Mouse (Mus musculus): Measurements from ENCODE around the gene Gnb3. TPM values are rescaled to one million over a fixed set of nuclear protein-coding genes. Genes with fewer than 3 reads are reported as not detected.
A peak's percentile ranks its signal among the peaks of the same experiment; 100 is the strongest.
"Not testable (repeated sequence)": the region's sequence is repeated elsewhere in the genome, so short reads cannot be mapped to it uniquely, and the experiment has no call there.

Gnb3 gene
- polyA plus RNA-seq, 2 experiments: 0.03 to 0.23 TPM

DNA sequence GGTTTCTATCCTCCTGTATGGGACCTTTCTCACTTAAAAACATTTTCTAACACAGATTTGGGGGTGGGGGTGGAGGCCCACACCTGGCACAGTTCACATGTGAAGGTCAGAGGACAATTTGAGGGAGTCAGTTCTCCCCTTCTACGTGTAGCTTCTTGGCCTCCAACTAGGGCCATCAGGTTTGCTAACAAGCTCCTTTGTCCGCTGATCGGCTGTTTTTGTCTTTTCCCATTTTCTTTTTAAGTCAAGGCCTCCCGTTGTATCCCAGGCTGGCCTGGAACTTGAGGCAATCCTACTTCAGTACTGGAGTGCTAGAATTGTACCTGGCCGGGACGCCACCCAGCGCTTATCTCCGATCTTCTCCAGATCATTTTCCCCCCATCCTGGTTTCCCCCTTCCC lies 8.4 kb downstream of the Gnb3 start:
- DNase-seq (ENCODE audit: low read depth in 3 of 3, low spot score in 3 of 3): no peak
- H3K27ac ChIP-seq: no peak overlapping the region
- H3K9me3 ChIP-seq (ENCODE audit: control insufficient read depth, low read length): no peaks in the 10 kb centered on the region
- peaks cover 6 to 9% of the 10 kb centered on the region in 2 experiments; a peak in 3 of 4 replicates for H3K4me1 ChIP-seq (replicated peaks; ENCODE audit: control insufficient read depth in 2 of 2, insufficient read depth in 2 of 2, low read length in 1 of 2)
- H3K4me2 ChIP-seq (ENCODE audit: low read depth): peak overlapping the region; percentile 82
- no peak overlapping the region; the same call in 1 of the 2 replicates for H3K9ac ChIP-seq (replicated peaks)
- TF ChIP-seq CTCF (IDR thresholded peaks at IDR 0.05; ENCODE audit: low read depth) (no peak), EP300 (IDR thresholded peaks at IDR 0.05; ENCODE audit: low read depth) (no peak)
- WGBS (ENCODE audit: insufficient replicate concordance): 89% methylated on average over 8 of the region's 8 CpGs
- no peak for ATAC-seq (ENCODE audit: insufficient read depth)
- peaks cover 37% of the 10 kb centered on the region for H3K36me3 ChIP-seq (replicated peaks; ENCODE audit: control insufficient read depth, insufficient read depth, low read depth)
- peak overlapping the region in 1 of 2 experiments; percentile 81; a peak in 2 of 4 replicates for H3K4me3 ChIP-seq (ENCODE audit: insufficient read depth in 1 of 2, low read depth in 2 of 2, low read length in 2 of 2)
- H3K27me3 ChIP-seq (ENCODE audit: control insufficient read depth, insufficient read depth, low read length): no peaks in the 10 kb centered on the region

DNA sequence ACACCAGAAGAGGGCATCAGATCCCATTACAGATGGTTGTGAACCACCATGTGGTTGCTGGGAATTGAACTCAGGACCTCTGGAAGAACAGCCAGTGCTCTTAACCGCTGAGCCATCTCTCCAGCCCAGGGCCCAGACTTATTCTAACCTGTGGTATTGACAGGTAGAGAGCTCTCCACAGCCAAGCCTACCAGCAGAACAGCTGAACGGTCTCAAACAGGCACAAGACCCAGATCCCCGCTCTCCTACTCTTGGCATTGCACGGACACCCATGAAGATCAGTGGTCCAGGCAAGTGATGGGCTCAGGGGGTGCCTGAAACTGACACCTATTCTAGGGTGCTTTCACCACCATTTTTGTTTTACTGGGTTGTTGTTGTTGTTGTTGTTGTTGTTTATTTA lies 8.9 kb downstream of the Gnb3 start:
- not testable (repeated sequence) for H3K4me1 ChIP-seq (replicated peaks; ENCODE audit: control insufficient read depth in 2 of 2, insufficient read depth in 2 of 2, low read length in 1 of 2); DNase-seq (ENCODE audit: low read depth in 3 of 3, low spot score in 3 of 3); H3K27ac ChIP-seq; ATAC-seq (ENCODE audit: insufficient read depth); H3K27me3 ChIP-seq (ENCODE audit: control insufficient read depth, insufficient read depth, low read length); H3K9me3 ChIP-seq (ENCODE audit: control insufficient read depth, low read length)
- Histone ChIP-seq H3K4me2 (ENCODE audit: low read depth) (peak overlapping the region; percentile 82), H3K36me3 (replicated peaks; ENCODE audit: control insufficient read depth, insufficient read depth, low read depth) (peaks cover 37% of the 10 kb centered on the region), H3K9ac (replicated peaks) (peak overlapping the region; percentile 93), H3K4me3 (ENCODE audit: insufficient read depth in 1 of 2, low read depth in 2 of 2, low read length in 2 of 2) (peak overlapping the region; percentile 53 to 81)
- WGBS (ENCODE audit: insufficient replicate concordance): 87% methylated on average over 4 of the region's 4 CpGs

DNA sequence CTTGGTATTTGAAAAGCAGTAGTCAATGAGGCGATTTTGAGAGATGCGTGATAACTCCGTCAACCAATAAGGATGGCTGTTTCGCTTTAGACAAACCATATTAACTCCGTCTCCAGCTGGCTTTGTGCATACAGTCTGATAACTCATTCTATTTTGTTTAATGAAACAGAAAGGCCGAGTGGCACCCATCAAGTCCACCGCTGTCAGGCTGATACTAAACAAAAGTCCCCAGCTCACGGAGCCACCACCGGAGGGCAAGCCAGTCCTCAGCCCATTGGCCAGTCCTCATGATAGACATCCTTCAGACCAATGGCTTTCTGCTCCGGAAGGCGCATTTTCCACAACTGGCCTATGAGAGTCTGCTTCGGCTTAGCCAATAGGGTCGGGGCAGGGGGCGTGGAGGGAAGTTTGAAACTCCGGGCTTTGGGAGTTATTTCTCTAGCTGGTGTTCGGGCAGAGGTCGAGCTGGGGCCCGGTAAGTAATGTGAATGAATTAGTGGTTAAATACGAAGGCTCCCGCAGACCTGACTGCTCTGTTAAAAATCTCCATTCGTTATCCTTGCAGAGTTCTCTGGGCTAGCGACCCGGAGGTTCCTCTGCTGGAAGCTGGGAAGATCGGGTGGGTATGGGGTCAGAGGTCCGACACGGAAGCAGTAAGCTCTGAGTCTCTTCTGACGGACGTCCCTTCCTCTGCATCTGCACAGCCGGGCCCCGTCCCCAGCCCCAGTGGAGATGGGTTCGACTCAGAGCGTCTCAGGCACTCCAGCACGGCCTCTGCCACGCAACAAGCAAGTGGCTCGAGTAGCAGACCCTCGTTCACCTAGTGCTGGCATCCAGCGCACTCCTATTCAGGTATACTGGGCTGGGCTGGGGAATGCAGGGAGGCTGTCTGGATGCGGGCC lies 10.0 kb downstream of the Gnb3 start:
- Histone ChIP-seq H3K9ac (replicated peaks) (peak overlapping the region; percentile 93), H3K27me3 (ENCODE audit: control insufficient read depth, insufficient read depth, low read length) (no peaks in the 10 kb centered on the region), H3K36me3 (replicated peaks; ENCODE audit: control insufficient read depth, insufficient read depth, low read depth) (peaks cover 40% of the 10 kb centered on the region), H3K27ac (peak overlapping the region; percentile 84), H3K9me3 (ENCODE audit: control insufficient read depth, low read length) (no peaks in the 10 kb centered on the region), H3K4me1 (replicated peaks; ENCODE audit: control insufficient read depth in 2 of 2, insufficient read depth in 2 of 2, low read length in 1 of 2) (peaks cover 6 to 9% of the 10 kb centered on the region in 2 experiments; a peak in 3 of 4 replicates), H3K4me3 (ENCODE audit: insufficient read depth in 1 of 2, low read depth in 2 of 2, low read length in 2 of 2) (peak overlapping the region; percentile 81 to 87), H3K4me2 (ENCODE audit: low read depth) (peak overlapping the region; percentile 82)
- WGBS (ENCODE audit: insufficient replicate concordance): under 1% methylated on average over 38 of the region's 38 CpGs
- ATAC-seq (ENCODE audit: insufficient read depth) (peak; percentile 77), DNase-seq (ENCODE audit: low read depth in 3 of 3, low spot score in 3 of 3) (peak; percentile 96 to 98 (median 97))
- TF ChIP-seq EP300 (IDR thresholded peaks at IDR 0.05; ENCODE audit: low read depth): no peak
- TF ChIP-seq CTCF (IDR thresholded peaks at IDR 0.05; ENCODE audit: low read depth): peak; percentile 36

DNA sequence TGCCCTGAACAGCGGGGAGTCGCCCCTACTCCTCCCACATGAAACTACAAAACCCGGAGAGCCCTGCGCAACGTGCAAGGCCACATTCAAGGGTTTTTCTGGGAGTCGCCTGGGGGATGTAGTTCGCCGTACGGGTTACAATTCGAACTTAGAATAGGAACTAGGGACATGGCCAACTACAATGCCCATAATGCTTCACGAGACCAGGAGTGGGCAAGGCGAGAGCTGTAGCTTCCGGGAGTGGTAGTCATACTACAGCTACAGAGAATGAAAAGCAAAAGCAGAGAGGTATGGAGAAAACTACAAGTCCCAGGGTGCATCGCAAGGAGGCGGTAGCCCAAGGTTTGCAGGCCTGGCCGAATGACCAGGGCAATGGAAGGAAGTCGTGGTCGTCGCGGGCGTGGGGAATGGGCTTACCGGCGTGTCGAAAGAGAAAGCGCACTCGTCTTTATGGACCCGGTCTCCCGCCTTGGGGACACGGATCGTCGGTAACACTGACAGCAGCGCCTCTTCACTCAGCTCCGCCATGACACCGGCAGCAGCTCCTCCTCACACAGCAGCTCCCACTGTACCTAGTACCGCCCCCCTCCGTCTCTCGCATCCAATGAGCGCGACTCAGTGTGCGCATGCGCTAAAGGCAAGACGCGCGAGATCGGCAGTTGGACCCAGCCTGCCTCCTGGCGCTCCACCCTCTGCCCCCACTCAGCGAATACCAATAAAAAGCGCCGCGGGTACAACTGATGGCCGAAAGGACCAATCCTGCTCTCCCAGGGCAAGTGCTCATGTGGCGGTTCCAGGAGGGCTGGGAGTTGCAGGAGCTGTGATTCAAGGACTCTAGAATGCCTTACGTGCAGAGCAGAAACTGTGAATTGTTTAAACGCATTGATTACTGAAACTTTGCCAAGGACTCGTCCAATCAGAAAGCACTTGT lies 10.9 kb downstream of the Gnb3 start, which contains the start of the genes Usp5 and Cdca3:
TSS of gene Usp5 (minus strand) at position 617 of the 931 bp plus-strand sequence.
TSS of gene Cdca3 (plus strand) at position 680 of the 931 bp plus-strand sequence.
- peak; percentile 86 for ATAC-seq (ENCODE audit: insufficient read depth)
- Histone ChIP-seq H3K4me2 (ENCODE audit: low read depth) (peak within 1 kb of the TSS; percentile 98), H3K36me3 (replicated peaks; ENCODE audit: control insufficient read depth, insufficient read depth, low read depth) (peaks cover 38% of the 10 kb centered on the region), H3K27ac (peak within 1 kb of the TSS; percentile 84), H3K9me3 (ENCODE audit: control insufficient read depth, low read length) (no peaks in the 10 kb centered on the region), H3K4me3 (ENCODE audit: insufficient read depth in 1 of 2, low read depth in 2 of 2, low read length in 2 of 2) (peak within 1 kb of the TSS; percentile 81 to 87), H3K4me1 (replicated peaks; ENCODE audit: control insufficient read depth in 2 of 2, insufficient read depth in 2 of 2, low read length in 1 of 2) (peaks cover 6 to 9% of the 10 kb centered on the region in 2 experiments; a peak in 3 of 4 replicates), H3K27me3 (ENCODE audit: control insufficient read depth, insufficient read depth, low read length) (no peaks in the 10 kb centered on the region), H3K9ac (replicated peaks) (peak within 1 kb of the TSS; percentile 93)
- TF ChIP-seq EP300 (IDR thresholded peaks at IDR 0.05; ENCODE audit: low read depth) (no peak), CTCF (IDR thresholded peaks at IDR 0.05; ENCODE audit: low read depth) (peak; percentile 20)
- DNase-seq (ENCODE audit: low read depth in 3 of 3, low spot score in 3 of 3): peak; percentile 99 to 100 (median 99)
- under 1% methylated on average over 55 of the region's 55 CpGs for WGBS (ENCODE audit: insufficient replicate concordance)
